Mouse (Mus musculus) macrophage (primary cell): Measurements from ENCODE around the gene Slc26a6. TPM values are rescaled to one million over a fixed set of nuclear protein-coding genes. Genes with fewer than 3 reads are reported as not detected.

Experiments
- H3K27ac ChIP-seq: fragments of 350-480 bp; formaldehyde crosslinking; 2 replicates; pipeline ENCODE4 v1.9.0; 2021
- H3K36me3 ChIP-seq: fragments of 350-480 bp; formaldehyde crosslinking; 2 replicates; pipeline ENCODE4 v1.9.0; 2021; ENCODE audit errors: inconsistent target
- H3K4me3 ChIP-seq: fragments of 350-480 bp; formaldehyde crosslinking; 2 replicates; pipeline ENCODE4 v1.9.0; 2021; ENCODE audit errors: inconsistent target
- H3K79me2 ChIP-seq: fragments of 350-480 bp; formaldehyde crosslinking; 2 replicates; pipeline ENCODE4 v1.9.0; 2021; ENCODE audit errors: inconsistent target
- WGBS: methylation state at CpG from one replicate; pipeline ENCODE4 v1.1.7; 2026; ENCODE audit warnings: inconsistent platforms; ENCODE audit not compliant: missing documents; 5-methylcytosine and 5-hydroxymethylcytosine counted together
- polyA plus RNA-seq: library from polyadenylated mRNA; stranded (reverse); fragments of 250-400 nt; gene quantifications from 3 replicates; pipeline ENCODE4 v1.2.4, GENCODE M21; 2018; ENCODE audit warnings: inconsistent platforms

The Slc26a6 gene
- polyA plus RNA-seq, 1 experiment from 2014 or later, result 5.2 TPM

DNA sequence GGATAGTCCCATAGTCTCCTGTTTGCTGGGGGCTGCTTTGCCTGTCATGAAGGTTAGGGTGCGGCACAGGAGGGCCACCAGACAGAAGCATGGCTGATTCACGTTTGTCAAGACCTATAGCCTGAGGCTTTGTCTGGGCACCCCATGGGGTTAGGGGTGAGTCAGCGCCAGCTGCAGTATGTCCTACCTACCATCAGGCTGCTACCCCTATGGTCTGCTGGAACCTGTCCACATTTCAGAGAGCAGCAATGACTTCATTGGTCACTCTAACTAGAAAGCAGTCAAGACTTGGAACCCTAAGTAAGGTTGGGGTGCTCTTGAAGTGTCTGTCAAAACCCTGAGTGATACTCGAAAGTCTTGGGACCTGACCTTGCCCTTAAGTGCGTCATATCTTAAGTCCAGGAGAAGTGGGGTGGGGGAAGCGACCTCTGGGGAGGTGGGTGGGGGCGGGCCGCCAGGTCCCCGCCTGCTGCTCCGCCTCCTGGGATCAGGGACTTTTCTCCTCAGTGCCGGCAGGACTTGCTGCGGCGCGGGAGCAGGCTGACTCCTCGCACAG, 100.1 kb downstream of the Slc26a6 start, which contains the start of gene Col7a1:
Gene Col7a1, plus strand, starts transcription at position 506 of the 556 bp plus-strand sequence.
- Histone ChIP-seq H3K27ac (no peak within 1 kb of the TSS), H3K4me3 (no peak within 1 kb of the TSS), H3K36me3 (peaks cover 19% of the 10 kb centered on the region), H3K79me2 (no peaks in the 10 kb centered on the region)
- WGBS, result 26% methylated on average over 15 of the region's 15 CpGs

DNA sequence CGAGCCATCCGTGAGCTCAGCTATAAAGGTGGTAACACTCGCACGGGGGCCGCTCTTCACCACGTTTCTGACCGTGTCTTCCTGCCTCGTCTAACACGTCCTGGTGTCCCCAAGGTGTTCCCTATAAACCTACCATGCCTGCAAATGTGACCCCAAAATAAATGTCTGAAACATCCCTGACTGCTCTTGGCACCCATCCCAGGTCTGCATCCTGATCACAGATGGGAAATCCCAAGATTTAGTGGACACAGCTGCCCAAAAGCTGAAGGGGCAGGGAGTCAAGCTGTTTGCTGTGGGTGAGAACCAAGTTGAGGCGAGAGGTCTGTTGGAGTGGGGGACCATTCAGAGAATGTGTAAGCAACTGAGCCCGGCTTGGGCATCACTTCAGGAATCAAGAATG, 102.2 kb downstream of the Slc26a6 start:
- H3K4me3 ChIP-seq, result no peak overlapping the region
- no peak overlapping the region for H3K27ac ChIP-seq
- H3K36me3 ChIP-seq, result no peaks in the 10 kb centered on the region; the same call in 1 of the 2 replicates
- whole genome bisulfite sequencing, result 88% methylated on average over 10 of the region's 11 CpGs
- no peaks in the 10 kb centered on the region for H3K79me2 ChIP-seq

DNA sequence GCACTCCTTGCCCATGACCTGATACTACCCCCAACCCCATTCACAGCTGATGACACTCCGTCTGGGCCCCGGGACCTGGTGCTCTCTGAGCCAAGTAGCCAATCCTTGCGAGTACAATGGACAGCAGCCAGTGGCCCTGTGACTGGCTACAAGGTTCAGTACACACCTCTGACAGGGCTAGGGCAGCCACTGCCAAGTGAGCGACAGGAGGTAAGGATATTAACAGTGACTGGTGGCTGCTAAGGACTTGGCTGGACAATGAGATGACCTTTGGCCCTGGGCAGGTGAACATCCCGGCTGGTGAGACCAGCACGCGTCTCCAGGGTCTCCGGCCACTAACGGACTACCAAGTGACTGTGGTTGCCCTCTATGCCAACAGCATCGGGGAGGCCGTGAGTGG, 102.8 kb downstream of the Slc26a6 start:
- Histone ChIP-seq H3K4me3 (no peak overlapping the region), H3K27ac (no peak overlapping the region), H3K36me3 (no peaks in the 10 kb centered on the region), H3K79me2 (no peaks in the 10 kb centered on the region)
- 84% methylated on average over 11 of the region's 11 CpGs for WGBS

Other genes with a start within 250 kb of the Slc26a6 start
- gene Arih2, start 203.9 kb upstream of the Slc26a6 start, polyA plus RNA-seq, result 22.7 to 40.8 TPM (median 29.9 TPM) in 3 replicates
- gene Slc25a20, start 191.2 kb upstream of the Slc26a6 start, polyA plus RNA-seq, result 28.0 to 35.2 TPM (median 33.4 TPM) in 3 replicates
- 20.7 to 69.9 TPM (median 46.8 TPM) in 3 replicates for gene Prkar2a, start 164.0 kb upstream of the Slc26a6 start, polyA plus RNA-seq
- 21.7 to 28.6 TPM (median 24.7 TPM) in 3 replicates for gene Ip6k2, start 69.5 kb upstream of the Slc26a6 start, polyA plus RNA-seq
- gene Nckipsd, start 44.9 kb upstream of the Slc26a6 start, polyA plus RNA-seq, result 10.6 to 19.3 TPM (median 11.4 TPM) in 3 replicates
- gene Celsr3, start 27.0 kb upstream of the Slc26a6 start, polyA plus RNA-seq, result 0.53 to 1.2 TPM (median 0.95 TPM) in 3 replicates
- not detected in 3 replicates for gene Tmem89, start 61.3 kb downstream of the Slc26a6 start, polyA plus RNA-seq
- 93.6 to 149 TPM (median 105 TPM) in 3 replicates for gene Uqcrc1, start 83.3 kb downstream of the Slc26a6 start, polyA plus RNA-seq
- 0.11 to 0.42 TPM (median 0.14 TPM) in 3 replicates for gene Col7a1, start 100.3 kb downstream of the Slc26a6 start, polyA plus RNA-seq
- not detected in 3 replicates for gene Ucn2, start 132.7 kb downstream of the Slc26a6 start, polyA plus RNA-seq
- 23.2 to 27.5 TPM (median 24.0 TPM) in 3 replicates for gene Pfkfb4, start 138.5 kb downstream of the Slc26a6 start, polyA plus RNA-seq
- gene Shisa5, start 185.3 kb downstream of the Slc26a6 start, polyA plus RNA-seq, result 392 to 901 TPM (median 421 TPM) in 3 replicates
- gene Trex1, start 206.5 kb downstream of the Slc26a6 start, polyA plus RNA-seq, result 60.4 to 194 TPM (median 98.8 TPM) in 3 replicates
- gene Atrip, start 220.8 kb downstream of the Slc26a6 start, polyA plus RNA-seq, result 6.3 to 9.1 TPM (median 6.5 TPM) in 3 replicates
- 2.5 to 7.4 TPM (median 5.7 TPM) in 3 replicates for gene Ccdc51, start 229.2 kb downstream of the Slc26a6 start, polyA plus RNA-seq
- gene Tma7, start 229.3 kb downstream of the Slc26a6 start, polyA plus RNA-seq, result 294 to 336 TPM (median 314 TPM) in 3 replicates
- not detected in 3 replicates for gene Plxnb1, start 242.1 kb downstream of the Slc26a6 start, polyA plus RNA-seq